Comparison of ENCODE assay signal across 8 mouse cellular contexts in genomic region chr9:123530566-123531130, GRCm38 (mm10). TPM values are rescaled to one million over a fixed set of nuclear protein-coding genes. Genes with fewer than 3 reads are reported as not detected.
DNase-seq lines count a peak whose midpoint lies in the region; ATAC-seq and TF ChIP-seq lines count a peak whose summit lies in the region.

No protein-coding gene starts in this region.

- H3K4me2 ChIP-seq in heart, embryonic 14.5 days (ENCODE audit: low read length), result peak overlapping the region; percentile 78
- H3K4me2 ChIP-seq in heart, embryonic 16.5 days (ENCODE audit: low read depth, low read length), result peak overlapping the region; percentile 81

- no peaks in the 10 kb centered on the region for H3K9me3 ChIP-seq in heart, embryonic 14.5 days (ENCODE audit: control insufficient read depth, low read length)
- H3K9me3 ChIP-seq in G1E (replicated peaks), result no peaks in the 10 kb centered on the region
- H3K9me3 ChIP-seq in heart, embryonic 16.5 days (replicated peaks; ENCODE audit: control insufficient read depth, low read length), result no peaks in the 10 kb centered on the region

- H3K79me2 ChIP-seq in macrophage (ENCODE audit: inconsistent target), result peaks cover 57% of the 10 kb centered on the region

- no peak for ATAC-seq in heart, embryonic 14.5 days (ENCODE audit: insufficient number of reproducible peaks, insufficient read depth, low FRiP score, low read depth)
- no peak for ATAC-seq in G1E (ENCODE audit: extremely low read depth, insufficient number of reproducible peaks, low FRiP score, poor library complexity, severe bottlenecking)
- no peak for ATAC-seq in heart, embryonic 16.5 days (replicated peaks; ENCODE audit: extremely low read depth, insufficient read depth, low FRiP score)

- H3K27ac ChIP-seq in heart, embryonic 14.5 days (replicated peaks in 1 of 2; ENCODE audit: control insufficient read depth in 1 of 2, insufficient read depth in 1 of 2, low read depth in 2 of 2, low read length in 2 of 2), result peak overlapping the region in 1 of 2 experiments; percentile 98; a peak in 2 of 4 replicates
- peak overlapping the region; percentile 96 for H3K27ac ChIP-seq in heart, embryonic 16.5 days (ENCODE audit: low read length)
- H3K27ac ChIP-seq in macrophage, result peak overlapping the region; percentile 48

- no peak for TF ChIP-seq CTCF in G1E (IDR thresholded peaks at IDR 0.05; ENCODE audit: low read depth, low read length)

- H3K27me3 ChIP-seq in heart, embryonic 14.5 days (ENCODE audit: control insufficient read depth, insufficient read depth, low read length), result no peaks in the 10 kb centered on the region
- H3K27me3 ChIP-seq in G1E (ENCODE audit: insufficient read depth, low read length), result no peaks in the 10 kb centered on the region
- no peaks in the 10 kb centered on the region for H3K27me3 ChIP-seq in heart, embryonic 16.5 days (ENCODE audit: control insufficient read depth, insufficient read depth, low read length)

- peaks cover 5% of the 10 kb centered on the region; the same call in 1 of the 2 replicates for H3K36me3 ChIP-seq in heart, embryonic 14.5 days (ENCODE audit: control insufficient read depth, insufficient read depth, low read length)
- H3K36me3 ChIP-seq in G1E (replicated peaks), result peaks cover 12% of the 10 kb centered on the region
- H3K36me3 ChIP-seq in heart, embryonic 16.5 days (ENCODE audit: control insufficient read depth, insufficient read depth), result no peaks in the 10 kb centered on the region
- H3K36me3 ChIP-seq in macrophage (ENCODE audit: inconsistent target), result no peaks in the 10 kb centered on the region

- H3K9ac ChIP-seq in heart, embryonic 14.5 days (ENCODE audit: low read length), result peak overlapping the region; percentile 98
- H3K9ac ChIP-seq in heart, embryonic 16.5 days (ENCODE audit: low read length), result peak overlapping the region; percentile 98

- peak overlapping the region; percentile 80 to 99; a peak in 3 of 4 replicates for H3K4me3 ChIP-seq in heart, embryonic 14.5 days (ENCODE audit: control insufficient read depth in 1 of 2, insufficient read depth in 1 of 2, low read depth in 1 of 2, low read length in 2 of 2)
- peak overlapping the region; percentile 96 for H3K4me3 ChIP-seq in G1E (ENCODE audit: low read depth, low read length)
- peak overlapping the region; percentile 99 for H3K4me3 ChIP-seq in heart, embryonic 16.5 days (ENCODE audit: low read length)
- peak overlapping the region; percentile 69 for H3K4me3 ChIP-seq in macrophage (ENCODE audit: inconsistent target)

- peaks cover 0 to 22% of the 10 kb centered on the region in 2 experiments; a peak in 2 of 4 replicates for H3K4me1 ChIP-seq in heart, embryonic 14.5 days (ENCODE audit: control insufficient read depth in 2 of 2, insufficient read depth in 2 of 2, low read length in 2 of 2)
- peaks cover 35% of the 10 kb centered on the region for H3K4me1 ChIP-seq in G1E (ENCODE audit: insufficient read depth, low read depth, low read length)
- peaks cover 29% of the 10 kb centered on the region for H3K4me1 ChIP-seq in heart, embryonic 16.5 days (ENCODE audit: control insufficient read depth, insufficient read depth, low read length)

- 48% methylated on average over 11 of the region's 11 CpGs for WGBS in heart, embryonic 14.5 days
- 30% methylated on average over 11 of the region's 11 CpGs for WGBS in heart, embryonic 16.5 days
- WGBS in macrophage (ENCODE audit: missing documents), result 34% methylated on average over 11 of the region's 11 CpGs

- intact Hi-C loops in heart, postnatal 25 days (cut with DNase I), result no loop called here

- no peak for DNase-seq in heart, postnatal 25 days (ENCODE audit: low spot score)
- DNase-seq in G1E (ENCODE audit: low spot score), result no peak
- no peak for DNase-seq in ovary, adult 18-20 months (ENCODE audit: low spot score)
- no peak for DNase-seq in embryo, embryonic 11 days
- no peak for DNase-seq in layer of hippocampus, adult 9-11 months

RNA-seq across cellular contexts. Expression of gene Sacm1l, which starts 1.1 kb away (rescaled TPM):
- 46.2 and 48.2 TPM in 2 replicates for polyA plus RNA-seq in heart, embryonic 14.5 days (2014; fragmentation: Nextera tagmentation; extraction: Ambion mirVana)
- total RNA-seq in heart, postnatal 25 days (2021), result 10 to 100 TPM; 32.4 to 35.8 TPM
- total RNA-seq in G1E (2014; fragmentation: Nextera tagmentation), result 42.3 and 43.3 TPM in 2 replicates
- 54.7 and 59.7 TPM in 2 replicates for total RNA-seq in G1E (2017)
- polyA plus RNA-seq in G1E (2012), result 1.8 and 2.0 TPM in 2 replicates
- 48.0 and 51.6 TPM in 2 replicates for polyA plus RNA-seq in heart, embryonic 16.5 days (2015; fragmentation: Nextera tagmentation; extraction: Ambion mirVana)
- 10 to 100 TPM; 19.2 to 70.9 (median 46.6) TPM for total RNA-seq in macrophage (2018; cell fraction: chromatin; rRNA removed)
- 10 to 100 TPM; 43.5 to 75.6 (median 56.9) TPM for total RNA-seq in macrophage (2018; cell fraction: cytosol; rRNA removed)
- total RNA-seq in macrophage (2018; cell fraction: nucleus; rRNA removed), result 10 to 100 TPM; 26.4 to 78.6 (median 42.4) TPM
- 46.2 to 84.7 TPM (median 54.7 TPM) in 3 replicates for polyA plus RNA-seq in macrophage (2018)

RNA-seq across cellular contexts. Expression of gene Limd1, which starts 52.1 kb away (rescaled TPM):
- 50.9 and 56.0 TPM in 2 replicates for polyA plus RNA-seq in heart, embryonic 14.5 days (2014; fragmentation: Nextera tagmentation; extraction: Ambion mirVana)
- total RNA-seq in heart, postnatal 25 days (2021), result 10 to 100 TPM; 31.2 to 37.8 TPM
- 30.3 and 31.2 TPM in 2 replicates for total RNA-seq in G1E (2014; fragmentation: Nextera tagmentation)
- total RNA-seq in G1E (2017), result 22.8 and 24.9 TPM in 2 replicates
- 12.8 and 14.0 TPM in 2 replicates for polyA plus RNA-seq in G1E (2012)
- polyA plus RNA-seq in heart, embryonic 16.5 days (2015; fragmentation: Nextera tagmentation; extraction: Ambion mirVana), result 56.6 and 62.4 TPM in 2 replicates
- 100 to 1,000 TPM in 1 of 26 experiments, 10 to 100 TPM in 25; 22.7 to 137 (median 49.9) TPM for total RNA-seq in macrophage (2018; cell fraction: chromatin; rRNA removed)
- total RNA-seq in macrophage (2018; cell fraction: cytosol; rRNA removed), result 10 to 100 TPM; 15.5 to 31.1 (median 23.3) TPM
- total RNA-seq in macrophage (2018; cell fraction: nucleus; rRNA removed), result 10 to 100 TPM; 22.8 to 70.3 (median 34.9) TPM
- polyA plus RNA-seq in macrophage (2018), result 20.9 to 28.1 TPM (median 21.2 TPM) in 3 replicates

Comparison
In these comparisons a context has a peak if more than half of its experiments do, and no peak if none do; other contexts are left out.
1. RNA of gene Sacm1l, which starts 1.1 kb away (polyA plus RNA-seq): 46.2 to 84.7 TPM in macrophage, 48.0 to 51.6 TPM in heart, embryonic 16.5 days and 46.2 to 48.2 TPM in heart, embryonic 14.5 days; 1.8 to 2.0 TPM in G1E; every median in the first group is over 10 times any median in the second.
2. Peak in every context shown above with its lines, with median percentiles within 50 percentile points of each other: H3K4me3 ChIP-seq.